Mouse (Mus musculus) CH12.LX (cell line): ENCODE data around the gene Fgfr2. TPM values are rescaled to one million over a fixed set of nuclear protein-coding genes. Genes with fewer than 3 reads are reported as not detected.

Experiments
- DNase-seq: peaks from one replicate; pipeline ENCODE4 v3.0.0-alpha.2; 2013; ENCODE audit errors: extremely low read depth
- H3K27ac ChIP-seq: 2 replicates; pipeline ENCODE4 v1.5.1; 2012; ENCODE audit warnings: low read depth, mild to moderate bottlenecking, control low read depth, moderate library complexity; ENCODE audit not compliant: insufficient read depth
- H3K27me3 ChIP-seq: replicated peaks from 2 replicates; pipeline ENCODE3; 2012; ENCODE audit warnings: inconsistent platforms
- H3K36me3 ChIP-seq, 2 experiments: replicated peaks in 1 of 2; 2 replicates each; pipeline versions ENCODE3 to v1.6.1; 2012; ENCODE audit warnings: inconsistent platforms in 1 of 2, low read length in 1 of 2, mild to moderate bottlenecking in 1 of 2, mixed read lengths in 1 of 2, moderate library complexity in 1 of 2; ENCODE audit not compliant: control insufficient read depth in 1 of 2, insufficient read depth in 1 of 2
- H3K4me1 ChIP-seq, 2 experiments: 2 replicates each; pipeline ENCODE4 v1.6.1; 2012; ENCODE audit warnings: inconsistent platforms in 1 of 2, moderate library complexity in 1 of 2; ENCODE audit not compliant: insufficient read depth in 2 of 2, control insufficient read depth in 1 of 2
- H3K4me2 ChIP-seq: 2 replicates; pipeline ENCODE4 v1.6.1; 2012; ENCODE audit warnings: low read depth, mild to moderate bottlenecking, control low read depth; ENCODE audit not compliant: poor library complexity, insufficient read depth, severe bottlenecking
- H3K4me3 ChIP-seq, 3 experiments: fragments of 150-350 bp in 1 of 3; sonication (generic) in 1 of 3; replicated peaks in 1 of 3; 2 replicates each; pipeline versions ENCODE3 to v1.5.1; 2011 to 2012; ENCODE audit warnings: low read depth in 2 of 3, low read length in 2 of 3, mild to moderate bottlenecking in 2 of 3, moderate library complexity in 2 of 3, control low read depth in 1 of 3, improper control_type of control experiment in 1 of 3, inconsistent platforms in 1 of 3, mixed read lengths in 1 of 3; ENCODE audit not compliant: poor library complexity in 1 of 3
- H3K79me2 ChIP-seq: replicated peaks from 2 replicates; pipeline ENCODE4 v1.6.1; 2012; ENCODE audit warnings: mild to moderate bottlenecking, moderate library complexity; ENCODE audit not compliant: control insufficient read depth, poor library complexity, insufficient read depth, severe bottlenecking; ENCODE audit errors: extremely low read depth
- H3K9ac ChIP-seq: 2 replicates; pipeline ENCODE4 v1.6.1; 2012; ENCODE audit warnings: low read depth, mild to moderate bottlenecking, control low read depth, moderate library complexity; ENCODE audit not compliant: insufficient read depth
- H3K9me3 ChIP-seq: replicated peaks from 2 replicates; pipeline ENCODE3; 2012; ENCODE audit warnings: low read length, inconsistent platforms, mixed read lengths
- BHLHE40 ChIP-seq: IDR thresholded peaks from 2 replicates; pipeline ENCODE4 v1.6.1; 2011; ENCODE audit warnings: mild to moderate bottlenecking, low read depth, low read length, improper control_type of control experiment
- CHD1 ChIP-seq: IDR thresholded peaks from 2 replicates; pipeline ENCODE4 v1.6.1; 2012; ENCODE audit warnings: low read depth, low read length, improper control_type of control experiment, inconsistent platforms
- CHD2 ChIP-seq: IDR thresholded peaks from 2 replicates; pipeline ENCODE4 v1.6.1; 2011; ENCODE audit warnings: low read length, improper control_type of control experiment
- CTCF ChIP-seq, 2 experiments: IDR thresholded peaks in 1 of 2; conservative IDR thresholded peaks in 1 of 2; 2 replicates each; pipeline ENCODE4 v1.5.1; 2011 to 2012; ENCODE audit warnings: low read depth in 2 of 2, low read length in 2 of 2, improper control_type of control experiment in 1 of 2, inconsistent platforms in 1 of 2, mild to moderate bottlenecking in 1 of 2, moderate library complexity in 1 of 2
- E2F4 ChIP-seq: IDR thresholded peaks from 2 replicates; pipeline ENCODE4 v1.6.1; 2011; ENCODE audit warnings: low read depth, low read length, improper control_type of control experiment; ENCODE audit not compliant: insufficient replicate concordance
- ELF1 ChIP-seq: IDR thresholded peaks from 2 replicates; pipeline ENCODE4 v1.6.1; 2014; ENCODE audit warnings: low read depth, mild to moderate bottlenecking, inconsistent platforms, low read length, improper control_type of control experiment
- EP300 ChIP-seq: IDR thresholded peaks from 2 replicates; pipeline ENCODE4 v1.6.1; 2011; ENCODE audit warnings: low read length, improper control_type of control experiment
- HCFC1 ChIP-seq: IDR thresholded peaks from 2 replicates; pipeline ENCODE4 v1.6.1; 2012; ENCODE audit warnings: low read depth, mild to moderate bottlenecking, inconsistent platforms, low read length, improper control_type of control experiment
- IRF4 ChIP-seq: IDR thresholded peaks from 2 replicates; pipeline ENCODE4 v1.6.1; 2014; ENCODE audit warnings: low read depth, mild to moderate bottlenecking, inconsistent platforms, low read length, improper control_type of control experiment
- JUN ChIP-seq: IDR thresholded peaks from 2 replicates; pipeline ENCODE4 v1.6.1; 2011; ENCODE audit warnings: low read depth, mild to moderate bottlenecking, low read length, improper control_type of control experiment, moderate library complexity; ENCODE audit not compliant: insufficient read depth
- JUND ChIP-seq: conservative IDR thresholded peaks from 2 replicates; pipeline ENCODE4 v1.6.1; 2011; ENCODE audit warnings: low read depth, low read length, improper control_type of control experiment
- KAT2A ChIP-seq: IDR thresholded peaks from 2 replicates; pipeline ENCODE4 v1.6.1; 2012; ENCODE audit warnings: low read length, improper control_type of control experiment, inconsistent platforms; ENCODE audit not compliant: insufficient replicate concordance
- MAX ChIP-seq: IDR thresholded peaks from 2 replicates; pipeline ENCODE4 v1.6.1; 2011; ENCODE audit warnings: low read length, improper control_type of control experiment
- MAZ ChIP-seq: IDR thresholded peaks from 2 replicates; pipeline ENCODE4 v1.6.1; 2012; ENCODE audit warnings: low read depth, mild to moderate bottlenecking, inconsistent platforms, low read length, improper control_type of control experiment, moderate library complexity
- MXI1 ChIP-seq: IDR thresholded peaks from 2 replicates; pipeline ENCODE4 v1.6.1; 2011; ENCODE audit warnings: mild to moderate bottlenecking, low read depth, low read length, improper control_type of control experiment
- MYC ChIP-seq: IDR thresholded peaks from 2 replicates; pipeline ENCODE4 v1.6.1; 2011; ENCODE audit warnings: low read depth, mild to moderate bottlenecking, improper control_type of control experiment, low read length
- POLR2A ChIP-seq: IDR thresholded peaks from 2 replicates; pipeline ENCODE4 v1.6.1; 2011; ENCODE audit warnings: low read depth, mild to moderate bottlenecking, improper control_type of control experiment, low read length
- POLR2AphosphoS2 ChIP-seq: IDR thresholded peaks from 2 replicates; pipeline ENCODE4 v1.6.1; 2011; ENCODE audit warnings: low read depth, low read length, improper control_type of control experiment
- RCOR1 ChIP-seq: conservative IDR thresholded peaks from 2 replicates; pipeline ENCODE4 v1.6.1; 2012; ENCODE audit warnings: low read depth, mild to moderate bottlenecking, inconsistent platforms, low read length, improper control_type of control experiment
- SIN3A ChIP-seq: IDR thresholded peaks from 2 replicates; pipeline ENCODE4 v1.6.1; 2012; ENCODE audit warnings: low read length, improper control_type of control experiment, inconsistent platforms
- SMC3 ChIP-seq: IDR thresholded peaks from 2 replicates; pipeline ENCODE4 v1.6.1; 2011; ENCODE audit warnings: low read depth, low read length, improper control_type of control experiment
- TBP ChIP-seq: conservative IDR thresholded peaks from 2 replicates; pipeline ENCODE4 v1.6.1; 2011; ENCODE audit warnings: low read depth, low read length, improper control_type of control experiment
- TCF12 ChIP-seq: IDR thresholded peaks from 2 replicates; pipeline ENCODE4 v1.6.1; 2014; ENCODE audit warnings: low read depth, mild to moderate bottlenecking, inconsistent platforms, low read length, improper control_type of control experiment
- ZKSCAN1 ChIP-seq: IDR thresholded peaks from 2 replicates; pipeline ENCODE4 v1.6.1; 2012; ENCODE audit warnings: low read depth, inconsistent platforms, low read length, improper control_type of control experiment, borderline replicate concordance
- ZNF384 ChIP-seq: IDR thresholded peaks from 2 replicates; pipeline ENCODE4 v1.6.1; 2012; ENCODE audit warnings: low read depth, low read length, improper control_type of control experiment, inconsistent platforms
- dilution Hi-C: fragments of 300-500 bp; cut with MboI; formaldehyde crosslinking; loops from 2 replicates; pipeline ENCODE4 v1.14.3; 2020; ENCODE audit warnings: low sequenced_read_pairs; ENCODE audit not compliant: extremely low pct_unique_long_range_greater_than_20kb, extremely low pct_ligation_motif_present
- in situ Hi-C: fragments of 300-500 bp; cut with MboI; formaldehyde crosslinking; loops from 3 replicates; pipeline ENCODE4 v1.14.3; 2019; ENCODE audit warnings: low sequenced_read_pairs, low pct_ligation_motif_present, low pct_unique_long_range_greater_than_20kb, mixed read lengths
- polyA plus RNA-seq: library from polyadenylated mRNA; unstranded; fragments of >175 nt; gene quantifications from 2 replicates; pipeline ENCODE4 v1.2.1, GENCODE M21; 2012; ENCODE audit warnings: low read depth; ENCODE audit not compliant: insufficient read length
- total RNA-seq, 2 experiments: library from RNA; depleted of rRNA; stranded (reverse); fragments of 300-350 nt in 1 of 2; fragments of >200 nt in 1 of 2; gene quantifications; 2 replicates each; pipeline ENCODE4 v1.2.3; 2012 to 2014

Fgfr2 gene
- total and polyA plus RNA-seq, 3 experiments: not detected

- H3K79me2 ChIP-seq: no peaks in the 10 kb centered on the region
- no peak for DNase-seq
- peaks cover 8 to 33% of the 10 kb centered on the region in 2 experiments; a peak in 3 of 4 replicates for H3K4me1 ChIP-seq
- peaks cover 9% of the 10 kb centered on the region for H3K27me3 ChIP-seq
- H3K27ac ChIP-seq: no peak overlapping the region
- H3K4me2 ChIP-seq: no peak overlapping the region
- H3K36me3 ChIP-seq: no peaks in the 10 kb centered on the region
- H3K9me3 ChIP-seq: no peaks in the 10 kb centered on the region
- dilution Hi-C loops (no loop called here), in situ Hi-C loops (no loop called here)
- no peak overlapping the region for H3K4me3 ChIP-seq
- no peak overlapping the region for H3K9ac ChIP-seq
- no peak for TF ChIP-seq RCOR1
- no peak for TF ChIP-seq KAT2A
- TF ChIP-seq MXI1: no peak
- TF ChIP-seq MAZ: no peak
- no peak for TF ChIP-seq ZKSCAN1
Observed at GRCm38 (mm10) chr7:130692392-130692942, 2430.7 kb downstream of the Fgfr2 start.

- Histone ChIP-seq H3K9me3 (no peaks in the 10 kb centered on the region), H3K36me3 (no peaks in the 10 kb centered on the region), H3K4me2 (no peak overlapping the region), H3K27ac (no peak overlapping the region), H3K4me1 (peaks cover 8 to 32% of the 10 kb centered on the region in 2 experiments; a peak in 3 of 4 replicates), H3K9ac (no peak overlapping the region), H3K4me3 (no peak overlapping the region), H3K79me2 (no peaks in the 10 kb centered on the region), H3K27me3 (peaks cover 9% of the 10 kb centered on the region)
- TF ChIP-seq SIN3A (no peak), POLR2A (no peak), MAX (no peak), JUND (no peak), E2F4 (no peak), EP300 (no peak), IRF4 (no peak), ZNF384 (no peak), ZKSCAN1 (no peak), TBP (no peak)
- dilution Hi-C loops (no loop called here), in situ Hi-C loops (no loop called here)
- no peak for DNase-seq
Observed at GRCm38 (mm10) chr7:130691931-130692330, 2431.2 kb downstream of the Fgfr2 start.

GRCm38 (mm10) chr7:130690869-130691268 is 2432.3 kb downstream of the Fgfr2 start:
- Histone ChIP-seq H3K4me2 (no peak overlapping the region), H3K36me3 (no peaks in the 10 kb centered on the region), H3K27ac (no peak overlapping the region), H3K4me1 (peaks cover 2 to 23% of the 10 kb centered on the region in 2 experiments; a peak in 3 of 4 replicates), H3K9me3 (no peaks in the 10 kb centered on the region), H3K4me3 (no peak overlapping the region), H3K9ac (no peak overlapping the region), H3K79me2 (no peaks in the 10 kb centered on the region), H3K27me3 (peaks cover 9% of the 10 kb centered on the region)
- in situ Hi-C loops (no loop called here), dilution Hi-C loops (no loop called here)
- TF ChIP-seq POLR2A: no peak
- no peak for TF ChIP-seq JUN
- TF ChIP-seq KAT2A: no peak
- TF ChIP-seq ZNF384: no peak
- TF ChIP-seq BHLHE40: no peak
- TF ChIP-seq ZKSCAN1: no peak
- TF ChIP-seq IRF4: no peak
- TF ChIP-seq POLR2AphosphoS2: no peak
- no peak for TF ChIP-seq MAZ
- no peak for TF ChIP-seq ELF1
- TF ChIP-seq RCOR1: no peak
- no peak for TF ChIP-seq HCFC1
- TF ChIP-seq CHD2: no peak
- TF ChIP-seq MAX: no peak
- no peak for TF ChIP-seq TCF12
- no peak for TF ChIP-seq CHD1
- no peak for TF ChIP-seq E2F4
- TF ChIP-seq SMC3: no peak
- TF ChIP-seq MYC: no peak
- no peak for TF ChIP-seq CTCF (conservative IDR thresholded peaks at IDR 0.05 in 1 of 2, IDR thresholded peaks at IDR 0.05 in 1 of 2; ENCODE audit: low read depth in 2 of 2, low read length in 2 of 2)
- no peak for DNase-seq
